Mouse (Mus musculus) limb, embryonic 13.5 days (tissue): ENCODE results near the gene Tspan14. TPM values are rescaled to one million over a fixed set of nuclear protein-coding genes. Genes with fewer than 3 reads are reported as not detected.

Experiments
- ATAC-seq: fragments of 200-750 bp; cut with Nextera tagmentation; 2 replicates; pipeline ENCODE4 v1.8.0; 2017; ENCODE audit warnings: low read depth, moderate number of reproducible peaks, moderate TSS enrichment; ENCODE audit not compliant: low FRiP score
- H3K27ac ChIP-seq: fragments of 300-500 bp; sonication (generic); 2 replicates; pipeline ENCODE4 v1.5.1; 2015; ENCODE audit warnings: inconsistent platforms, mild to moderate bottlenecking, moderate library complexity
- H3K27me3 ChIP-seq: fragments of 300-500 bp; sonication (generic); 2 replicates; pipeline ENCODE4 v1.6.1; 2015; ENCODE audit warnings: mild to moderate bottlenecking, inconsistent platforms
- H3K36me3 ChIP-seq: fragments of 300-500 bp; sonication (generic); 2 replicates; pipeline ENCODE4 v1.6.1; 2015; ENCODE audit warnings: inconsistent platforms, mild to moderate bottlenecking, moderate library complexity
- H3K4me1 ChIP-seq: fragments of 300-500 bp; sonication (generic); 2 replicates; pipeline ENCODE4 v1.6.1; 2015; ENCODE audit warnings: inconsistent platforms
- H3K4me2 ChIP-seq: fragments of 300-500 bp; sonication (generic); replicated peaks from 2 replicates; pipeline ENCODE4 v1.6.1; 2015; ENCODE audit warnings: inconsistent platforms, mild to moderate bottlenecking, moderate library complexity
- H3K4me3 ChIP-seq: fragments of 300-500 bp; sonication (generic); 2 replicates; pipeline ENCODE4 v1.5.1; 2015; ENCODE audit warnings: moderate library complexity, mild to moderate bottlenecking, inconsistent platforms
- H3K9ac ChIP-seq: fragments of 300-500 bp; sonication (generic); 2 replicates; pipeline ENCODE4 v1.6.1; 2015; ENCODE audit warnings: mild to moderate bottlenecking, inconsistent platforms
- H3K9me3 ChIP-seq: fragments of 300-500 bp; sonication (generic); 2 replicates; pipeline ENCODE4 v1.6.1; 2016; ENCODE audit warnings: inconsistent platforms
- WGBS: fragments of 180-500 bp; shearing (Covaris S2); methylation state at CpG from one replicate; pipeline ENCODE4 v1.1.7; 2015; 5-methylcytosine and 5-hydroxymethylcytosine counted together
- polyA plus RNA-seq: library from polyadenylated mRNA; unstranded; fragments of >200 nt; fragmentation: Nextera tagmentation; extraction: Ambion mirVana; gene quantifications from 2 replicates; pipeline ENCODE4 v1.2.1, GENCODE M21; 2015

Gene Tspan14
- polyA plus RNA-seq, 1 experiment from 2014 or later: 68.4 TPM

GRCm38 (mm10) chr14:40967598-40967900 lies 942 bp upstream of the Tspan14 start:
- ATAC-seq: no peak
- no peaks in the 10 kb centered on the region for H3K27me3 ChIP-seq
- peak overlapping the region; percentile 70 for H3K4me2 ChIP-seq
- no peaks in the 10 kb centered on the region for H3K36me3 ChIP-seq
- no peaks in the 10 kb centered on the region for H3K9me3 ChIP-seq
- WGBS: 2% methylated on average over 6 of the region's 6 CpGs
- no peak overlapping the region for H3K27ac ChIP-seq
- peak overlapping the region; percentile 56; the same call in 1 of the 2 replicates for H3K9ac ChIP-seq
- H3K4me3 ChIP-seq: peak overlapping the region; percentile 88
- peaks cover 35% of the 10 kb centered on the region for H3K4me1 ChIP-seq

GRCm38 (mm10) chr14:40966862-40967597 lies 423 bp upstream of the Tspan14 start:
- Histone ChIP-seq H3K4me2 (peak overlapping the region; percentile 84), H3K4me1 (peaks cover 40% of the 10 kb centered on the region), H3K9ac (peak overlapping the region; percentile 94), H3K36me3 (no peaks in the 10 kb centered on the region), H3K27me3 (no peaks in the 10 kb centered on the region), H3K4me3 (peak overlapping the region; percentile 88), H3K9me3 (no peaks in the 10 kb centered on the region), H3K27ac (peak overlapping the region; percentile 82; the same call in 1 of the 2 replicates)
- peak; percentile 93 for ATAC-seq
- under 1% methylated on average over 61 of the region's 62 CpGs for WGBS

GRCm38 (mm10) chr14:40965507-40966356 lies 875 bp downstream of the Tspan14 start:
- no peaks in the 10 kb centered on the region for H3K36me3 ChIP-seq
- WGBS: under 1% methylated on average over 15 of the region's 15 CpGs
- peak overlapping the region; percentile 88 for H3K4me3 ChIP-seq
- H3K27me3 ChIP-seq: no peaks in the 10 kb centered on the region
- H3K9ac ChIP-seq: peak overlapping the region; percentile 94
- H3K27ac ChIP-seq: peak overlapping the region; percentile 82
- ATAC-seq: 0 out of 2 replicates have a peak, but pooled peaks have one; percentile 2
- no peaks in the 10 kb centered on the region for H3K9me3 ChIP-seq
- peaks cover 45% of the 10 kb centered on the region for H3K4me1 ChIP-seq
- peak overlapping the region; percentile 84 for H3K4me2 ChIP-seq

- H3K27me3 ChIP-seq: no peaks in the 10 kb centered on the region
- no peaks in the 10 kb centered on the region for H3K9me3 ChIP-seq
- H3K36me3 ChIP-seq: no peaks in the 10 kb centered on the region
- H3K4me1 ChIP-seq: peaks cover 52% of the 10 kb centered on the region
- peak overlapping the region; percentile 88 for H3K4me3 ChIP-seq
- ATAC-seq: no peak
- no peak overlapping the region for H3K27ac ChIP-seq
- peak overlapping the region; percentile 84 for H3K4me2 ChIP-seq
- peak overlapping the region; percentile 94; the same call in 1 of the 2 replicates for H3K9ac ChIP-seq
Measured at GRCm38 (mm10) chr14:40964881-40965280, 1.7 kb downstream of the Tspan14 start.

GRCm38 (mm10) chr14:40964214-40964610 lies 2.4 kb downstream of the Tspan14 start:
- H3K4me1 ChIP-seq: peaks cover 59% of the 10 kb centered on the region
- H3K4me3 ChIP-seq: no peak overlapping the region
- H3K9ac ChIP-seq: no peak overlapping the region
- WGBS: 92% methylated on average over 3 of the region's 3 CpGs
- no peaks in the 10 kb centered on the region for H3K27me3 ChIP-seq
- no peaks in the 10 kb centered on the region for H3K9me3 ChIP-seq
- no peak for ATAC-seq
- H3K4me2 ChIP-seq: no peak overlapping the region; the same call in 1 of the 2 replicates
- no peaks in the 10 kb centered on the region for H3K36me3 ChIP-seq
- no peak overlapping the region for H3K27ac ChIP-seq

- Histone ChIP-seq H3K4me1 (peaks cover 64% of the 10 kb centered on the region), H3K36me3 (no peaks in the 10 kb centered on the region)
- 67% methylated on average over 3 of the region's 3 CpGs for WGBS
Measured at GRCm38 (mm10) chr14:40963501-40964213, 3.0 kb downstream of the Tspan14 start.

GRCm38 (mm10) chr14:40962365-40963290 lies 4.0 kb downstream of the Tspan14 start:
- WGBS: 85% methylated on average over 11 of the region's 11 CpGs
- no peak overlapping the region for H3K4me2 ChIP-seq
- H3K27me3 ChIP-seq: no peaks in the 10 kb centered on the region
- H3K36me3 ChIP-seq: no peaks in the 10 kb centered on the region
- peaks cover 71% of the 10 kb centered on the region for H3K4me1 ChIP-seq
- H3K4me3 ChIP-seq: no peak overlapping the region
- H3K9me3 ChIP-seq: no peaks in the 10 kb centered on the region
- H3K9ac ChIP-seq: no peak overlapping the region
- no peak for ATAC-seq
- H3K27ac ChIP-seq: no peak overlapping the region; the same call in 1 of the 2 replicates

More at GRCm38 (mm10) chr14:40963501-40964213, 3.0 kb downstream of the Tspan14 start:
- no peak overlapping the region for H3K4me3 ChIP-seq
- no peaks in the 10 kb centered on the region for H3K9me3 ChIP-seq
- no peak overlapping the region for H3K9ac ChIP-seq
- H3K27me3 ChIP-seq: no peaks in the 10 kb centered on the region
- no peak overlapping the region for H3K27ac ChIP-seq
- no peak for ATAC-seq
- no peak overlapping the region for H3K4me2 ChIP-seq

GRCm38 (mm10) chr14:40960237-40960636 lies 6.4 kb downstream of the Tspan14 start:
- Histone ChIP-seq H3K9ac (no peak overlapping the region), H3K4me3 (no peak overlapping the region), H3K4me2 (no peak overlapping the region), H3K36me3 (no peaks in the 10 kb centered on the region), H3K27me3 (no peaks in the 10 kb centered on the region), H3K4me1 (peaks cover 85% of the 10 kb centered on the region), H3K27ac (peak overlapping the region; percentile 34; the same call in 1 of the 2 replicates), H3K9me3 (no peaks in the 10 kb centered on the region)
- no peak for ATAC-seq
- WGBS: 40% methylated on average over 4 of the region's 4 CpGs

- Histone ChIP-seq H3K4me1 (peaks cover 85% of the 10 kb centered on the region), H3K36me3 (no peaks in the 10 kb centered on the region), H3K27ac (no peak overlapping the region), H3K9ac (no peak overlapping the region), H3K27me3 (no peaks in the 10 kb centered on the region), H3K4me3 (no peak overlapping the region), H3K9me3 (no peaks in the 10 kb centered on the region), H3K4me2 (no peak overlapping the region)
- WGBS: 44% methylated on average over 3 of the region's 3 CpGs
- no peak for ATAC-seq
Measured at GRCm38 (mm10) chr14:40959586-40959985, 7.0 kb downstream of the Tspan14 start.

GRCm38 (mm10) chr14:40958986-40959381 lies 7.6 kb downstream of the Tspan14 start:
- H3K4me3 ChIP-seq: no peak overlapping the region
- no peak overlapping the region for H3K4me2 ChIP-seq
- no peaks in the 10 kb centered on the region for H3K36me3 ChIP-seq
- H3K27ac ChIP-seq: peak overlapping the region; percentile 72; the same call in 1 of the 2 replicates
- no peak for ATAC-seq
- H3K4me1 ChIP-seq: peaks cover 86% of the 10 kb centered on the region
- no peaks in the 10 kb centered on the region for H3K9me3 ChIP-seq
- 45% methylated on average over 2 of the region's 2 CpGs for WGBS
- no peaks in the 10 kb centered on the region for H3K27me3 ChIP-seq
- no peak overlapping the region for H3K9ac ChIP-seq
